Mouse (Mus musculus) liver, embryonic 16.5 days (tissue): ENCODE results near the gene Rnf224. TPM values are rescaled to one million over a fixed set of nuclear protein-coding genes. Genes with fewer than 3 reads are reported as not detected.

Source experiments
- ATAC-seq: fragments of 200-750 bp; cut with Nextera tagmentation; 2 replicates; pipeline ENCODE4 v1.8.0; 2017; ENCODE audit warnings: low read depth, mild to moderate bottlenecking, moderate number of reproducible peaks, moderate library complexity
- H3K27ac ChIP-seq: fragments of 300-500 bp; sonication (generic); 2 replicates; pipeline ENCODE4 v1.5.1; 2014; ENCODE audit warnings: mild to moderate bottlenecking, low read length
- H3K27me3 ChIP-seq: fragments of 300-500 bp; sonication (generic); 2 replicates; pipeline ENCODE4 v1.6.1; 2014; ENCODE audit warnings: low read depth, low read length, mixed read lengths; ENCODE audit not compliant: control insufficient read depth, insufficient read depth
- H3K36me3 ChIP-seq: fragments of 300-500 bp; sonication (generic); 2 replicates; pipeline ENCODE4 v1.6.1; 2014; ENCODE audit warnings: mild to moderate bottlenecking; ENCODE audit not compliant: control insufficient read depth, insufficient read depth
- H3K4me1 ChIP-seq: fragments of 300-500 bp; sonication (generic); 2 replicates; pipeline ENCODE4 v1.6.1; 2014; ENCODE audit warnings: low read depth, low read length, mixed read lengths; ENCODE audit not compliant: control insufficient read depth
- H3K4me2 ChIP-seq: fragments of 300-500 bp; sonication (generic); 2 replicates; pipeline ENCODE4 v1.6.1; 2014; ENCODE audit warnings: low read depth, low read length, mixed read lengths
- H3K4me3 ChIP-seq: fragments of 300-500 bp; sonication (generic); 2 replicates; pipeline ENCODE4 v1.5.1; 2014; ENCODE audit warnings: low read depth, mild to moderate bottlenecking, low read length
- H3K9ac ChIP-seq: fragments of 300-500 bp; sonication (generic); 2 replicates; pipeline ENCODE4 v1.6.1; 2014; ENCODE audit warnings: low read depth, low read length
- H3K9me3 ChIP-seq: fragments of 300-500 bp; sonication (generic); replicated peaks from 2 replicates; pipeline ENCODE4 v1.6.1; 2016; ENCODE audit warnings: low read length; ENCODE audit not compliant: control insufficient read depth
- WGBS: fragments of 180-500 bp; shearing (Covaris S2); extraction: QIAGEN DNeasy Blood & Tissue Kit; methylation state at CpG from one replicate; pipeline ENCODE4 v1.1.7; 2014; ENCODE audit not compliant: insufficient replicate concordance; 5-methylcytosine and 5-hydroxymethylcytosine counted together
- polyA plus RNA-seq: library from polyadenylated mRNA; unstranded; fragments of >200 nt; fragmentation: Nextera tagmentation; extraction: Ambion mirVana; gene quantifications from 2 replicates; pipeline ENCODE4 v1.2.1, GENCODE M21; 2015

Gene Rnf224
- polyA plus RNA-seq = not detected in 2 replicates

DNA sequence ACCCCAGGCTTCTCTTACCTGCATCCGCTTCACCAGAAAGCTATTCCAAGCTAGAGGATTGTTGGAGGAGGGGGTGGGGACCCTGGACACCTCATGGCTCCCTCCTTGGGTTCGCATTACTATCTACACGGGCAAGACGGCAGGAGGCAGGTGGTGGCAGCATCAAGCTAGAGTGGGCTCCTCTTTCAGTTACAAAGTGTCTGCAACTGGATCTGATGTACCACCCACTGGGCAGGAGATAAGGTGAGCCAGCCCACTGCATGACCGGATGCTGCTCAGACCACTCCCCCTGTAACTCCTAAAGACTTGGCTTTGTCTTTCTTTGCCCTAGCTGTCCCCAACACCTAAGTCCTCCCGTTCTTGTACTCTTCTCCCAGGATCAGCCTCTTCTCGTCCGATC is at the start of gene Rnf224:
Gene Rnf224, minus strand, starts transcription at position 174 of the 400 bp plus-strand sequence.
- WGBS = 35% methylated on average over 8 of the region's 8 CpGs
- H3K27ac ChIP-seq = no peak within 1 kb of the TSS
- ATAC-seq = no peak
- H3K9ac ChIP-seq = no peak within 1 kb of the TSS
- no peaks in the 10 kb centered on the region for H3K36me3 ChIP-seq
- H3K4me1 ChIP-seq = peaks cover 10% of the 10 kb centered on the region
- peaks cover 11% of the 10 kb centered on the region for H3K27me3 ChIP-seq
- H3K9me3 ChIP-seq = no peaks in the 10 kb centered on the region
- no peak within 1 kb of the TSS for H3K4me2 ChIP-seq
- no peak within 1 kb of the TSS for H3K4me3 ChIP-seq

GRCm38 (mm10) chr2:25286314-25286713 is 49.7 kb upstream of the Rnf224 start:
- Histone ChIP-seq H3K4me3 (no peak overlapping the region), H3K9me3 (no peaks in the 10 kb centered on the region), H3K9ac (no peak overlapping the region), H3K27me3 (peaks cover 33% of the 10 kb centered on the region), H3K27ac (no peak overlapping the region), H3K4me2 (no peak overlapping the region), H3K36me3 (peaks cover 13% of the 10 kb centered on the region), H3K4me1 (peaks cover 6% of the 10 kb centered on the region; the same call in 1 of the 2 replicates)
- ATAC-seq = peak; percentile 43; the same call in 1 of the 2 replicates
- WGBS = 21% methylated on average over 1 of the region's 1 CpGs

GRCm38 (mm10) chr2:25285551-25285950 is 49.0 kb upstream of the Rnf224 start:
- H3K4me3 ChIP-seq = no peak overlapping the region
- H3K9me3 ChIP-seq = no peaks in the 10 kb centered on the region
- H3K27ac ChIP-seq = no peak overlapping the region
- ATAC-seq = no peak
- no peak overlapping the region for H3K9ac ChIP-seq
- 83% methylated on average over 2 of the region's 2 CpGs for WGBS
- H3K4me2 ChIP-seq = no peak overlapping the region
- peaks cover 6% of the 10 kb centered on the region; the same call in 1 of the 2 replicates for H3K4me1 ChIP-seq
- peaks cover 25% of the 10 kb centered on the region for H3K27me3 ChIP-seq
- peaks cover 17% of the 10 kb centered on the region for H3K36me3 ChIP-seq

DNA sequence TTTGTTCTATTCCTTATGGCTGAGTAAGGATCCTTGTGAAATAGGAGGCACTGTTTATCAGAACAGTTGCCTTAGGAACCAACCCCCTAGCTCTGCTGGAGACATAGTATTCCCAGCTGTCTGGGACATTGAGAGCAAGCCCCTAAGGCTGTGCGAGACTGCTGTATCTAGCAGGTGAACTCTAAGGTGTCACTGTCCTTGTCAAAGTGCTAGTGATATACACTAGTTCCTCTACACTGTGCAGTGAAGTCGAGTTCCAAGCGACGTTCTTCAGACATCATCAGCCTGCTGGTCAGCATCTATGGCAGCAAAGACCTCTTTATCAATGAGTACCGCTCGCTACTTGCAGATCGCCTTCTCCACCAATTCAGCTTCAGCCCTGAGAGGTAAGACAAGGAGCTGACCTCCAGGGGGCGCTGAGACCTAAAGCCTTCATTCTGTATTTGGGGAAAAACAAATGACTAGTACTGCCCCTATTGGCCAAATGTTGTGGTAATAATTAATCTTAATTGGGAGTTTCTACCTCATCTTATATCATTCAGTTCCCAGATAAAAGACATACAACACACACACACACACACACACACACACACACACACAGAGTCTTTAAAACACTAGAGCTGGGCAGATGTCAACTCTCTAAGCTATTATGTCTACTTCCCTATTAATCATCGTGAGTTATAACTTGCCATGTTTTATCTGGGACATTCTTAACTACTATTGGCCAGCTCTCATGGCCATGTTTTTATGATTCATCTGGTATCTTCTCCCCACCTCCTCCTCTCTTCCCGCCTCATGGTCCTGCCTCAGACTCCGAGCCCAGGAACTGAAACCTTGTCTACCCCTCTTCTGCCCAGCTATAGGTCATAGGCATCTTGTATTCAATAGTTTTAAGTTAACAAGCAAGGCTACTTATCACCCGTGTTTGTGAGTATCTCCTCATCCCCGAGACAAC is 42.6 kb upstream of the Rnf224 start:
- ATAC-seq = 0 out of 2 replicates have a peak, but pooled peaks have one; percentile 30
- 54% methylated on average over 13 of the region's 13 CpGs for WGBS
- Histone ChIP-seq H3K27me3 (no peaks in the 10 kb centered on the region), H3K4me3 (no peak overlapping the region), H3K9ac (no peak overlapping the region), H3K9me3 (no peaks in the 10 kb centered on the region), H3K27ac (no peak overlapping the region), H3K4me1 (no peaks in the 10 kb centered on the region), H3K4me2 (no peak overlapping the region), H3K36me3 (peaks cover 38% of the 10 kb centered on the region)

DNA sequence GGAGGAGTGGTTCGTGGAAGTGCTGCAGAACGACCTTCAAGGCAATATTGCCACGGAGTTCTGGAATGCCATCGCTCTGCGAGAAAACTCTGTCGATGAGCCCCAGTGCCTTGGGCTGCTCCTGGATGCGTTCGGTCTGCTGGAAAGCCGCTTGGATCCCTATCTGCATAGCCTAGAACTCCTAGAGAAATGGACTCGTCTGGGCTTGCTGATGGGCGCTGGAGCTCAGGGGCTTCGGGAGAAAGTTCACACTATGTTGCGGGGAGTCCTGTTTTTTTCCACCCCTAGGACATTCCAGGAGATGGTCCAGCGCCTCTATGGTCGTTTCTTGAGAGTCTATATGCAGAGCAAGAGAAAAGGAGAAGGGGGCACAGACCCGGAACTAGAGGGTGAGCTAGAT is 36.4 kb upstream of the Rnf224 start:
- Histone ChIP-seq H3K9ac (peak overlapping the region; percentile 89), H3K27me3 (no peaks in the 10 kb centered on the region), H3K4me2 (peak overlapping the region; percentile 82), H3K4me1 (peaks cover 24% of the 10 kb centered on the region), H3K27ac (peak overlapping the region; percentile 73), H3K4me3 (peak overlapping the region; percentile 96), H3K9me3 (no peaks in the 10 kb centered on the region), H3K36me3 (peaks cover 27% of the 10 kb centered on the region)
- WGBS = 27% methylated on average over 16 of the region's 16 CpGs
- ATAC-seq = no peak

GRCm38 (mm10) chr2:25272515-25272914 is 35.9 kb upstream of the Rnf224 start:
- H3K9me3 ChIP-seq = no peaks in the 10 kb centered on the region
- H3K36me3 ChIP-seq = peaks cover 22% of the 10 kb centered on the region
- H3K27me3 ChIP-seq = no peaks in the 10 kb centered on the region
- H3K4me1 ChIP-seq = peaks cover 29% of the 10 kb centered on the region
- WGBS = under 1% methylated on average over 27 of the region's 29 CpGs
- H3K9ac ChIP-seq = peak overlapping the region; percentile 89
- peak overlapping the region; percentile 82 for H3K4me2 ChIP-seq
- ATAC-seq = peak; percentile 17; the same call in 1 of the 2 replicates
- H3K4me3 ChIP-seq = peak overlapping the region; percentile 96
- H3K27ac ChIP-seq = peak overlapping the region; percentile 73

- H3K36me3 ChIP-seq = peaks cover 21% of the 10 kb centered on the region
- peaks cover 35% of the 10 kb centered on the region for H3K4me1 ChIP-seq
- H3K4me2 ChIP-seq = peak within 1 kb of the TSS; percentile 82
- peak within 1 kb of the TSS; percentile 96 for H3K9ac ChIP-seq
- H3K27me3 ChIP-seq = no peaks in the 10 kb centered on the region
- peak within 1 kb of the TSS; percentile 96 for H3K4me3 ChIP-seq
- under 1% methylated on average over 55 of the region's 55 CpGs for WGBS
- H3K9me3 ChIP-seq = no peaks in the 10 kb centered on the region
- peak; percentile 97 for ATAC-seq
- H3K27ac ChIP-seq = peak within 1 kb of the TSS; percentile 89
These were observed 35.4 kb upstream of the Rnf224 start, which contains the start of the genes Ssna1 and Anapc2 for GRCm38 (mm10) chr2:25271827-25272511. TSS of gene Ssna1 (minus strand) at chr2:25272438. TSS of gene Anapc2 (plus strand) at chr2:25272478.

GRCm38 (mm10) chr2:25267746-25268309 is 31.2 kb upstream of the Rnf224 start:
- H3K4me1 ChIP-seq = peaks cover 65% of the 10 kb centered on the region

More at GRCm38 (mm10) chr2:25267746-25268309, 31.2 kb upstream of the Rnf224 start:
- H3K27me3 ChIP-seq = no peaks in the 10 kb centered on the region
- no peak overlapping the region for H3K4me3 ChIP-seq
- no peak overlapping the region for H3K4me2 ChIP-seq
- no peak for ATAC-seq
- no peak overlapping the region for H3K9ac ChIP-seq
- H3K36me3 ChIP-seq = peaks cover 9% of the 10 kb centered on the region
- no peak overlapping the region; the same call in 1 of the 2 replicates for H3K27ac ChIP-seq
- no peaks in the 10 kb centered on the region for H3K9me3 ChIP-seq
- WGBS = 69% methylated on average over 4 of the region's 4 CpGs
